Mouse (Mus musculus) cerebellum, adult (tissue): Measurements from ENCODE around the gene Bcam.

Source experiments
- ATAC-seq: cut with Nextera tagmentation; 2 replicates; pipeline ENCODE4 v1.9.2; 2017; ENCODE audit warnings: mild to moderate bottlenecking, moderate library complexity, mixed read lengths; ENCODE audit not compliant: insufficient number of reproducible peaks, low FRiP score, low TSS enrichment

Bcam gene

GRCm38 (mm10) chr7:19740269-19740668, 30.5 kb downstream of the Bcam start:
- ATAC-seq = no peak

DNA sequence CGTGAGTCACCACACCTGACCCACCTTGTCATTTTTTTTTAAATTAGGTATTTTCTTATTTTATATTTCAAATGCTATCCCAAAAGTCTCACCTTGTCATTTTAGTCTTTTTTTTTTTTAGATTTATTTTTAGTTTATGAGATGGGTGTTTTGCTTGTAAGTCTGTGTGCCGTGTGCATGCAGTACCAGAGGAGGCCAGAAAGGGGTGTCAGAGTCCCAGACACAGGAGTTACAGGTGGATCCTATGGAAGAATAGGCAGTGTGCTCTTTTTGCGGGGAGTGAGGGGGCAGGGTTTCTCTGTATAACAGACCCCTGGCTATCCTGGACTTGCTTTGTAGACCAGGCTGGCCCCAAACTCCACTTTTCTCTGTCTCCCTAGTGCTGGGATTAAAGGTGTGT, 32.0 kb downstream of the Bcam start:
- no peak for ATAC-seq

GRCm38 (mm10) chr7:19736389-19737057, 34.3 kb downstream of the Bcam start:
- ATAC-seq = no peak

- ATAC-seq = no peak
Measured at GRCm38 (mm10) chr7:19734178-19734666, 36.6 kb downstream of the Bcam start.

DNA sequence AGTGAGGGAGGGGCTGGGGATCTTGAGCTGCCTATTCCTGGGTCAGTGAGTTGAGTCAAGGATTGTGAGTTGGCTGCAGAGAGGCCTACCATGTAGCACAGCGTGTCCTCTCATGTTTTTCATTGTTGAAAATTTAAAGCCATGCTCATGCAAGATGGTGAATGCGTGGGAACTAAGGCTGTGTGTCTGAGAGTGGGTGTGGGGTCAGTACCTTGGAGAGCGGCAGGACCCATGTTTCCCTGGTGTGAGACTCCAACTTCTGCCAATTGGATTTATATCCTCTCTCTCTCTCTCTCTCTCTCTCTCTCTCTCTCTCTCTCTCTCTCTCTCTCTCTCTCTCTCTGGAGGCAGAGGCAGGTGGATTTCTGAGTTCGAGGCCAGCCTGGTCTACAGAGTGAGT, 44.3 kb downstream of the Bcam start:
- no peak for ATAC-seq

- ATAC-seq = no peak
Measured at GRCm38 (mm10) chr7:19724167-19724566, 46.6 kb downstream of the Bcam start.

GRCm38 (mm10) chr7:19722754-19723195, 48.0 kb downstream of the Bcam start:
- no peak for ATAC-seq

DNA sequence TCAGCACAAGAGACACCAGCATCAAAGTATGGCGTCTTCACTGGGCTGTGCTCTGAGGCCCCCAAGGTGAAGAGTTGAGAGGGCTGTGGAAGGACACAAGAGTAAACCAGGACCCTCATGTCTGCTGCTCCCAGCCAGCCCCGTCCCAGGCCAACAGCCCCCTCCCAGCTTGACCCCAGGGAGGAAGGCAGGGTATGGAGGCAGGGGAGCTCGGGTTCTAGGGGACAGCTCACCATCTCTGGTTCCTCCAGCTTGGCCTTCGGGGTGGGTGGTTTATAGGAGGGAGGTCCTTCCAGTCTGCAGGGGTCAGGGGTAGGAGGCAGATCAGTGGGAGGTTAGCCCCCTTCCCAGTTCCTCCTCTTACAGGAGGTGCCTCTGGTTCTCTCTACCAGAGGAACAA, 51.6 kb downstream of the Bcam start:
- no peak for ATAC-seq

GRCm38 (mm10) chr7:19718297-19718952, 52.4 kb downstream of the Bcam start:
- ATAC-seq = no peak

DNA sequence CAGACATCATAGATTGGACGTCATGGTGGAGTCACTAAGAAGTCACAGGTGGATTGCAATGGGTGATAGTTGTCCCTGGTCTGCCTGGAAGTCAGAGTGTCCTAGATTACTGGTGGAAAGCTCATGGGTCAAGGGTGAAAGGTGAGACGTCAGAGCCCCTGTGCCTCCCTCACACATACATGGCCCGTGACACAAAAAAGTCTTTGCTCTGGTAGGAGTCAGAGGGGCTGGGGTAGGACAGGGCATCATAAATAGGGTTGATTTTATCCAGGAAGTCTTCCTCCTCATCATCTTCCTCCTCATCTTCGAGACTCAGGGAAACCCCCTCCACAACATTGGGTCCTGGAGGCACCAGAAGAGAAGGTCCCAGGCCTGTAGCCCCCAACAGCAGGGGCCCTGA, 53.5 kb downstream of the Bcam start:
- no peak for ATAC-seq

GRCm38 (mm10) chr7:19716822-19717221, 54.0 kb downstream of the Bcam start:
- ATAC-seq = no peak

DNA sequence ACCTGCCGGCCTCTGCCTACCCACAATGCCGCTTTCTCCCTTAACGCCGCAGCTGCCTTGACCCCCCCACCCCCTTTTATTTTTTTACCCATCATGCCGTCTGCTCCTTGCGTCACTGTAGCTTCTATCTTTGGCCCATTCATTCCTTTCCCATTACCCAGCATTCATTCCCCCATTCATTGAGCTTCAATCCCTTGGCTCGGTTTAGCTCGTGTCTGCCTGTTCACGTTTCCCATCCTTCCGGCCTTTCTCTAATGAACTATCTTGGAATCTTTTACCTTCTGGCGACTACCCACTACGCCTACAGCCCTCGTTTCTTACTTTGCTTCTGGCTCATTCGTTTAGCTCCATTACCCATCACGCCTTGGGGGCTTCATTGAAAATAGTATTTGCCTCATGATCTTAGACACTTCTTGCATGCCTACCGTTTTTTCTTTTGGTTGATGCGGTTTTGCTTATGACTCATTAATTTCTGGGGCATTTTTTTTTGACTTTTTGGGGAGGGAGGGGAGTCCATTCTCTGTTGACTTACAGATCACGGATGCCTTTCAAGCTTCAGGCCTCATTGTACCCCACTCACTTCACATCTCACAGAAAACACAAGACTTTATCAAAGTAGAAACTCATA, 54.6 kb downstream of the Bcam start:
- ATAC-seq = no peak; the same call in 1 of the 2 replicates

GRCm38 (mm10) chr7:19715239-19716054, 55.4 kb downstream of the Bcam start, which contains the start of gene Tomm40:
Gene Tomm40, minus strand, starts transcription at chr7:19715438.
- ATAC-seq = peak; percentile 95

DNA sequence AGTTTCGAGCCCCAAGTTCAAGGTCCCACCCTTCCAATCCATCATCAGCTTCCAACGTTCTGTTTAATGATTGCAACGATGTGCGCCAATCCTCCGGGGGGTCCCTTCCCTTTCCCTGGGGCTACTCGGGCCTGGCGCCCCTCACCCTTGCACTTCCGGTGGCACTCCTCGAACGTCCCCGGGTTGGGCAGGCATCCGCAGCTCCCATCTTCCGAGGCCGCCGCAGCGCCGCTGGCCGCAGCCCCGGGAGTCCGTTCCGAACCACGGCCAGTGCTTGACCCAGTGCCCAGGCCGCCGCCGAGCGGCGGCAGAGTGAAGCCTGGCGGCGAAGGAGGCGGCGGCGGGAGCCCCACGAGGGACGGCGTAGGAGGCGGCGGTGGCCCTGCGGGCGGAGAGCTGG, 56.0 kb downstream of the Bcam start:
- ATAC-seq = 0 out of 2 replicates have a peak, but pooled peaks have one; percentile 0

- ATAC-seq = no peak
Measured at GRCm38 (mm10) chr7:19713598-19713997, 57.2 kb downstream of the Bcam start.

- ATAC-seq = no peak
Measured at GRCm38 (mm10) chr7:19713196-19713595, 57.6 kb downstream of the Bcam start.

- no peak for ATAC-seq
Measured at GRCm38 (mm10) chr7:19712414-19712813, 58.4 kb downstream of the Bcam start.

- no peak for ATAC-seq
Measured at GRCm38 (mm10) chr7:19710650-19711049, 60.2 kb downstream of the Bcam start.
